Mouse (Mus musculus): Measurements from ENCODE around the gene Ptch2. TPM values are rescaled to one million over a fixed set of nuclear protein-coding genes. Genes with fewer than 3 reads are reported as not detected.

Gene Ptch2
- total RNA-seq, 2 experiments from 2014 or later = 0.61 to 1.5 TPM

DNA sequence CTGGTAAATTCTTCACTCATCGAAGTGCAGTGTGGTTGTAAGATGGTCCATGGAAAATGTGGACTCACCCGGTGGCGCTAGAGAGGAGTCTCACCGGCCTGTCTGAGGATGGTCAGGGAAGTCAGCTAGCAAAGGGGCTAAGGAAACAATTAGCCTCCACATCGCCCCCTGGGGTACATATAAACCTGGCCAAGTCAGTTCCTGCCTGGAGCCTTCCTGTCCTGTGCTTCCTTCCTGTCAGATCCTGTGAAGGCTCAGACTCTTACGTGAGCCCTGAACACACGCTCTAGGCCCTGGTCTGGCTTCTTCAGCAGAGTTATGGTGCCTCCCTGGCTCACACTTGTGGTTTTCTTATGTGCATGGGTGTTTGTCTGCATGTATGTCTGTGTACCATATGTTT lies 5.3 kb downstream of the Ptch2 start:
- DNase-seq = no peak
- intact Hi-C loops (cut with DNase I) = no loop called here

DNA sequence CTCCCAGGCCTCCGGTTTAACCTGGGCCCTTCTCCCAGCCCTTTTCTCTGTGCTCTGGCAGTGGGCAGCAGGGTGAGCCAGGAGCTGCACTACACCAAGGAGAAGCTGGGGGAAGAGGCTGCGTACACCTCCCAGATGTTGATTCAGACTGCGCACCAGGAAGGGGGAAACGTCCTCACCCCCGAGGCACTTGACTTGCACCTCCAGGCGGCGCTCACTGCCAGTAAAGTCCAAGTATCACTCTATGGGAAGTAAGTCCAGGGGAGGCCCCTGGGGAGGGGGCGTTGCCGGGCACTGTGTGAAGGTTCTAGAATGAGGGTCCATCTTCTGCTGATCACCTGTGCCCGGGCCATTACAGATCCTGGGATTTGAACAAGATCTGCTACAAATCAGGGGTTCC lies 8.8 kb downstream of the Ptch2 start:
- DNase-seq = no peak
- intact Hi-C loops (cut with DNase I) = no loop called here

- intact Hi-C loops (cut with DNase I) = no loop called here
- no peak for DNase-seq
Observed at GRCm38 (mm10) chr4:117105127-117105526, 9.3 kb downstream of the Ptch2 start.

DNA sequence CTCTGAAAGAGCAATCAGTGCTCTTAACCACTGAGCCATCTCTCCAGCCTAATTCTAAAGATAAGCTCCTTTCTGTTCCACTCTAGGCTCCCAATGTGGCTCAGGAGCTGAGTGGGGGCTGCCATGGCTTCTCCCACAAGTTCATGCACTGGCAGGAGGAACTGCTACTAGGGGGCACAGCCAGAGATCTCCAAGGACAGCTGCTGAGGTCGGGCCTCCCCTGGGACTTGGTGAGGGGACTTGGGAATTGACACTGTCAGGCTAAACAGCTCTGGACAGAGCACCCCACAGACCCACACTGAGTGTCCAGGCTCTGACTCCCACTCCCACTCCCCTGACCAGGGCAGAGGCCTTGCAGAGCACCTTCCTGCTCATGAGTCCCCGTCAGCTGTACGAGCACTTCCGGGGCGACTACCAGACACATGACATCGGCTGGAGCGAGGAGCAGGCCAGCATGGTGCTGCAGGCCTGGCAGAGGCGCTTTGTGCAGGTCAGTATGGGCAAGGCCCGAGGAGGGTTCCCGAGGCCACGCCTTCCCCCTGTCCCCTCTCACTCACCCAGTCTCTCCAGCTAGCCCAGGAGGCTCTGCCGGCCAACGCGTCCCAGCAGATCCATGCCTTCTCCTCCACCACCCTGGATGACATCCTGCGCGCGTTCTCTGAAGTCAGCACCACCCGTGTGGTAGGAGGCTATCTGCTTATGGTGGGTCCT lies 12.1 kb downstream of the Ptch2 start:
- no peak for DNase-seq
- intact Hi-C loops (cut with DNase I) = no loop called here

DNA sequence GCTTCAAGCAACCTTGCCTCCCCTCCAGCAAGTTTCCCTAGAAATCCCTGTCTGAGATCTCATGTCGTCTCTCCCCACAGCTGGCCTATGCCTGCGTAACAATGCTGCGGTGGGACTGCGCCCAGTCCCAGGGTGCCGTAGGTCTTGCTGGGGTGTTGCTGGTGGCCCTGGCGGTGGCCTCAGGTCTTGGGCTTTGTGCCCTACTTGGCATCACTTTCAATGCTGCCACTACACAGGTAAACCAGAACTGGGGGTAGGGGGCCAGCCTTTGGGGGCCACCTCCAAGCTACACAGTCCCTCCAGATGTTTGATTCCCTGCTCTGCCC lies 12.6 kb downstream of the Ptch2 start:
- intact Hi-C loops (cut with DNase I) = no loop called here
- DNase-seq = no peak

DNA sequence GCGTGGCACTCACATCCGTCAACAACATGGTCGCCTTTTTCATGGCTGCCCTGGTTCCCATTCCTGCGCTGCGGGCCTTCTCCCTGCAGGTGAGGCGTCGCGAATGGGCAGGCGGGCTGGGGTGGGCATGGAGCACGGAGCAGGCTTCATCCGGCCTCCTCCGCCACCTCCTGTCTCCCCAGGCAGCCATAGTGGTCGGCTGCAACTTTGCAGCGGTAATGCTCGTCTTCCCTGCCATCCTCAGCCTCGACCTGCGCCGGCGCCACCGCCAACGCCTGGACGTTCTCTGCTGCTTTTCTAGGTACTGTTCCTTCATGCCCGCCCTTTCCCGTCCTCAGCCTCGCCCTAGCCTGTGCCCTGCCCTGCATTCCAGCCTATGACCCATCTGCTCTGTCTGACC lies 13.5 kb downstream of the Ptch2 start:
- no peak for DNase-seq
- intact Hi-C loops (cut with DNase I) = no loop called here

GRCm38 (mm10) chr4:117110249-117110648 lies 14.4 kb downstream of the Ptch2 start:
- intact Hi-C loops (cut with DNase I) = no loop called here
- no peak for DNase-seq

GRCm38 (mm10) chr4:117110985-117111384 lies 15.1 kb downstream of the Ptch2 start:
- no peak for DNase-seq
- intact Hi-C loops (cut with DNase I) = no loop called here

DNA sequence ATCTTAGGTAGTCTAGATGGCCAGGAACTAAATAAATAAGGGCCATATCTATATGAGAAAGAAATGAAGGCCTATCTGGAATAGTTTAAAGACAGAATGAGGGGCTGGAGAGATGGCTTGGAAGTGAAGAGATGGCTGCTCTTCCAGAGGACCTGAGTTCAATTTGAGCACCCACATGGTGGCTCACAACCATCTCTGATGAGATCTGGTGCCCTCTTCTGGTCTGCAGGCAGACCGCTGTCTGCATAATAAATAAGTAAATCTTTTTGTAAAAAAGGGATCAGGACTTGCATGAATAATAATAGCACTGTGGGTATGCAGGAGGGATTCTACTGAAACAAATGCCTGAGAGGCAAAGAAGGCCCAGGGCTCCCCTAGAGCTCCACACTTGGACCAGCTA lies 17.4 kb downstream of the Ptch2 start:
- intact Hi-C loops (cut with DNase I) = no loop called here
- DNase-seq = no peak

GRCm38 (mm10) chr4:117115592-117115991 lies 19.7 kb downstream of the Ptch2 start:
- intact Hi-C loops (cut with DNase I) = no loop called here
- no peak for DNase-seq

DNA sequence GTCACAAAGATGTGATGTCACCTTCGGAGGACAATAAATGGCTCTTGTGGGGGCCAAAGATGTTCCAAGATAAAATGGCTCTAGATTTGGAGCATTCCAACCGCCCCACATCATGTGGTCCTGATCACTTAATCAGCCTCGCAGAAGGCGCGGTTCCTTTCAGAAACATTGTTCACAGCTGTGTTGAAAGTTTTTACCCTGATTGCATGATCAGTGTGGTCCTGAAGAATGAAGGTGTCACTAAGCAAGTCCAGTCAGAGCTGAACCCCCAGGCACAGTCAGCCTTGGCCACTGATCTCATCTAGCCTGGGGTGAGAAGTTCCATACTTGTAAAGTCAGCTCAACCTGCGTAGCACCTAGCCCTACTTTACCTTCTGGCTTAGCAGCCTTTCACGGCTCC lies 22.1 kb downstream of the Ptch2 start:
- intact Hi-C loops (cut with DNase I) = no loop called here
- DNase-seq = no peak

DNA sequence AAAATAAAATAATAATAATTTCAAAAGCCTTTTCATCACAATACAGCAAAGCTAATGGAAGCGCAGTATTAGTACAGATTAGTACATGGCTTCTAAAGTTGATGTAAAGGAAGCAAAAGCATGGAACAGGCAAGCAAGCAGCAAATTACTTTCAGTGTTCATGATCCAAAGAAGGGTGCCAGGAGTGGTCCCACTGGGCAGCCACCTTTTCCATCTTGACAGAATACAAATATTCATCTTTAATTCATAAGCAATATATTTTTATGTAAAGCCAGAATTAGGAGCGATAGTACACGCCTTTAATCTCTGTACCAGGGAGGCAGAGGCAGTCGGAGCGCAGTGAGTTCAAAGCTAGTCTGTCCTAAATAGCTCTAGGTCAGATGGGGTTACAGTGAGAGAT lies 23.8 kb downstream of the Ptch2 start:
- intact Hi-C loops (cut with DNase I) = loop anchor here (5.0 kb wide), 1 partner anchor 117 kb away; no protein-coding TSS in a partner anchor
- DNase-seq = no peak

DNA sequence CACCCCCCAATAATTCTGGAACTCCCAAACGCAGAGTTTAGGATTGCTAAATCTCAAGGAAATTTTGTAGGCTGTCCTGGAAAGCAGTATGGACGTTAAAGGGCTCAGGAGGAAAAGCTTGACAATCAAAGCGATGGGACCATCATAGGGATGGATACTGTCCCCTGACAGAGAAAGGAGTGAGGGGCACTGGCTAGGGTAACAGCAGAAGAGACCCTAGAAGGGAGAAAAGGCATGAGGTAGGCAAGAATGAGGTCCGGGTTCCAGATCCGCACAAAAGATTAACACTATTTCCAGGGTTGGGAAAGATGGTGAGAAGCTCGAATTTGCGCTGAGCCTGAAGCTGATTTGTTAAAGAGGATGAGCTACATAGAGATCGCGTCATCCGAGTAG lies 24.2 kb downstream of the Ptch2 start:
- intact Hi-C loops (cut with DNase I) = loop anchor here (5.0 kb wide), 1 partner anchor 118 kb away; no protein-coding TSS in a partner anchor
- no peak for DNase-seq

GRCm38 (mm10) chr4:117120445-117121414 lies 24.9 kb downstream of the Ptch2 start:
- intact Hi-C loops (cut with DNase I) = loop anchor here (5.0 kb wide), 1 partner anchor 118 kb away; no protein-coding TSS in a partner anchor

DNA sequence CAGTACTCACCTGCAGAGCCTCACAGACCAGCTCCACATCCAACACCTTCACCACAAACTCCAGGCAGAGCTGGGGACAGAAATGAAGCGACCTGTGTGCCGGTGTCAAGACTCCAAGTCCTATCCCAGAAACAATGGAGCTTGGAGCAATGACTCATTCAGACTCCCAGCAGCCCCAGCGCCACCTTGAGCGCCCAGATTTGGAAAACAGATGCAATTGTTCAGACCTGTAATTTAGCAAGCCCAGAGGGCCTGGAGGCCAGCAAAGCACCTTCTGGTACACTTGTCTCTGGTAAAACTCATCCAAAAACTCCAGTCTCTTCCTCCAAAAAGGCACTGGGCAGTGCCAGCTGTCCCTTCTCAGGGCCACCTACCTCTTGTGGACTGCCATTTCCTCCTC lies 26.3 kb downstream of the Ptch2 start:
- intact Hi-C loops (cut with DNase I) = loop anchor here (5.0 kb wide), 1 partner anchor 120 kb away; no protein-coding TSS in a partner anchor
- no peak for DNase-seq

More at GRCm38 (mm10) chr4:117120445-117121414, 24.9 kb downstream of the Ptch2 start:
- DNase-seq = peak; percentile 86 to 95

DNA sequence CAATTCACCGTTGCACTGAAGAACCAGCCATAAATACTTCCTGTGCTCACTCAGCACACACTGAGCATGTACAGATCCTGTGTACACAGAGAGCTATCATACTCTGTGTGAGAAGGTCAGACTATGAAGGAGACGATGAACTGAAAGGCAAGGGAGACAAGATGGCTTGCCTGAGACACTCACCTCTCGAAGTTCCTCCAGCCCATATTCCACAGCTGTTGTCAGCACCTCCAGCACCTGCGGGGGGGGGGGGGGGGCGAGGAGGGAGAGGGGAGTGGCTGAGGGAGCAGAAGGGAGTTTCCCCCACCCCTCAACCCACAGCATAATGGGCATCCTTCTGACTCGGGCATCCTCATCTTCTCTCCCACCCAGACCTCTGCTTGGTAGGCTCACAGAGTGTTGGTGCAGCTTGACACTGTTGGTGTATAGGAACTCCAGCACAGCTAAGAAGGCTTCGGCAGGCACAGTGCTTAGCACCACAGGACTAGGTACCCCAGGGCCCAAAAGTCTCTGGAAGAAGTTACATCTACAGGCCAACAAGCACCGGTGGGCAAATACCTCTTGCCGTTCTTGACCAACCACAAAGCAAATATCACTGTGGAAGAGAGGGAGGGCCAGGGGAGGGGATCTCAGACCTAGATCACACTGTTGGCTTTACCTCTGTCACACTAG lies 27.8 kb downstream of the Ptch2 start:
- intact Hi-C loops (cut with DNase I) = loop anchor here (5.0 kb wide), 1 partner anchor 121 kb away; no protein-coding TSS in a partner anchor

DNA sequence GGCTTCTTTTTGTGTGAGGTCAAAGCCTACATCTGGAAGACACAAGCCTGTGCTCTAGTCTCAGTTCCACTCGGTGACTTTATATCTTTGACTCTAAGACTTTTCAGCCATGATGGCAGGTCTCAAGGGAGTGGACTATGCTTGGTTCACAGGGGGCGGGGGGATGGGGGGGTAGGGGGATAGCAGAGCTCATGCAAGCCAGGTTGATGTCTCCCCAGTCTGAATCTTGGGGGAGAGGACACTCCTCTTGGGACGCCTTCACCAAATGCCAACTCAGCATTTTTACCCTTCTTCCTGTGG lies 28.3 kb downstream of the Ptch2 start:
- intact Hi-C loops (cut with DNase I) = loop anchor here (5.0 kb wide), 1 partner anchor 122 kb away; no protein-coding TSS in a partner anchor

More for the DNA sequence above, 27.8 kb downstream of the Ptch2 start:
- DNase-seq = no peak

GRCm38 (mm10) chr4:117124518-117125347 lies 28.9 kb downstream of the Ptch2 start:
- intact Hi-C loops (cut with DNase I) = loop anchor here (5.0 kb wide), 1 partner anchor 122 kb away; no protein-coding TSS in a partner anchor

More for the DNA sequence above, 28.3 kb downstream of the Ptch2 start:
- no peak for DNase-seq

GRCm38 (mm10) chr4:117125348-117125909 lies 29.6 kb downstream of the Ptch2 start, which contains the start of gene Btbd19:
Btbd19 (minus strand) TSS chr4:117125725.
- intact Hi-C loops (cut with DNase I) = no loop called here
- peak; percentile 76 to 79 for DNase-seq

More at GRCm38 (mm10) chr4:117124518-117125347, 28.9 kb downstream of the Ptch2 start:
- DNase-seq = peak in 1 of 2 experiments; percentile 35
